Mouse (Mus musculus): Measurements from ENCODE around the gene Tle2.

DNA sequence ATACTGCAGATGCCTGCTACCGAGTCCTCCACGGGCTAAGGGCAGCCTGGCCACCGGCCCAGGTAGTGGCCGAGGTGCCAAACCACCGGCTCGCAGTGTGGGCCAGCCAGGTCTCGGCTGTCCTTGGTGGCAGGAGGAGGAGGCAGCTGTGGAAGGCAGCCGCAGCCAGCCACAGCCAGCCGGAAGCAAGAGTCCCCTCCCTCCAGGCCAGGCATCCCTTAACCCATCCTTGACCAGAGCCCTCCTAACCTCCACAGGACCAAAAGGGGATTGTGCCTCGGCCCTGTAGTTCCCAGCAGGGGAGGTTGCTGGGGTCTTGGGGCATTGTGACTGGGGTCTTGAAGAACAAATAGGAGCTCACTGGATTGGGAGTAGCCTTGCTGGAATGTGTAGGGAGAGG is 10.1 kb upstream of the Tle2 start:
- TF ChIP-seq POLR2A (IDR thresholded peaks at IDR 0.05; ENCODE audit: low read depth, low read length) (no peak), CTCF (conservative IDR thresholded peaks at IDR 0.05; ENCODE audit: insufficient read depth, insufficient read length, low read depth, low read length) (no peak)
